Comparison of ENCODE assay signal across 12 mouse cellular contexts in the genomic region with DNA sequence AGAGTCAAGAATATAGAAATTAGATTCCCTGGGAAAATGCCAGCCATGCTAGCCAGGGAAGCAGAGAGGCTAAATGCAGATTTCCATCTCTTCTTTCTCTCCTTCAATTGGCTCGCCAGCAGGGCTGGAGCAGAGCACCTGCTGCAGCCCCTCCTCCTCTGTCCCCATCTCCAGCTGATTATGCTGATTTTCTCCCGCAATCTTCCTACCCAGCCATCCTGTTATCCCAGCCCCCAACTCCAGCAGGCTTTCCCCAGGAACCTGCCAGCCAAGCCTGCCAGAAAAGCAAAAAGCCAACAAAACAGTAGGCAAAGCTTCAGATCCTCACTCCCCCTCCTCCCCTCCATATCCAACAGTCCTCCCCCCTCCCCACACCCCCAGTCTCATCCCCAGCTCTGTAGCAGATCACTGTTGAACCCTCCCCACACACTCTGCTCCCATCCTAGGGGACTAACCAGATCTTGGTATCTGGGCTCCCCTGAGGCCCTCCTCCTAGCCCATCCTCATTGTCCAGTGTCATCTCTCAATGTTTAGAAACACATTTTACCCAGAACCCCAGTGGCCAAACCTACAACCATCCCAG. TPM values are rescaled to one million over a fixed set of nuclear protein-coding genes. Genes with fewer than 3 reads are reported as not detected.
DNase-seq lines count a peak whose midpoint lies in the region; ATAC-seq and TF ChIP-seq lines count a peak whose summit lies in the region.
"Had no signal": no experiment of that assay in that cellular context is flagged by ENCODE, and none has a peak within 500 bp of the region (broad histone marks: within the 10 kb centered on the region; RNA-seq: fewer than 3 reads in every experiment).

No protein-coding gene starts in this region.

- TF ChIP-seq POLR2A in lung, adult 2 months (IDR thresholded peaks at IDR 0.05; ENCODE audit: borderline replicate concordance, extremely low read depth, low read depth, low read length), result no peak

- no peaks in the 10 kb centered on the region for H3K9me3 ChIP-seq in hindbrain, embryonic 14.5 days (ENCODE audit: control insufficient read depth, low read length)
- H3K9me3 ChIP-seq in midbrain, embryonic 10.5 days (replicated peaks), result no peaks in the 10 kb centered on the region
- H3K9me3 ChIP-seq: liver, embryonic 15.5 days; stomach, embryonic 15.5 days had no signal

- peak overlapping the region; percentile 40 for H3K27ac ChIP-seq in hindbrain, embryonic 14.5 days
- peak overlapping the region; percentile 71 for H3K27ac ChIP-seq in midbrain, embryonic 10.5 days (replicated peaks)
- H3K27ac ChIP-seq in gastrocnemius, adult 2 months, result no peak overlapping the region
- H3K27ac ChIP-seq: liver, embryonic 15.5 days; stomach, embryonic 15.5 days had no signal

- H3K36me3 ChIP-seq in hindbrain, embryonic 14.5 days (replicated peaks; ENCODE audit: control insufficient read depth, insufficient read depth), result no peaks in the 10 kb centered on the region
- no peaks in the 10 kb centered on the region for H3K36me3 ChIP-seq in midbrain, embryonic 10.5 days
- H3K36me3 ChIP-seq: liver, embryonic 15.5 days; stomach, embryonic 15.5 days had no signal

- no peak overlapping the region for H3K4me2 ChIP-seq in hindbrain, embryonic 14.5 days (replicated peaks)
- H3K4me2 ChIP-seq: liver, embryonic 15.5 days; stomach, embryonic 15.5 days had no signal

- no peak overlapping the region for H3K4me3 ChIP-seq in hindbrain, embryonic 14.5 days (replicated peaks; ENCODE audit: low read length)
- H3K4me3 ChIP-seq in midbrain, embryonic 10.5 days, result no peak overlapping the region
- no peak overlapping the region for H3K4me3 ChIP-seq in lung, adult 2 months (replicated peaks; ENCODE audit: extremely low read depth, low read depth, low read length)
- no peak overlapping the region for H3K4me3 ChIP-seq in gastrocnemius, adult 2 months
- H3K4me3 ChIP-seq: liver, embryonic 15.5 days; myocyte; stomach, embryonic 15.5 days had no signal

- peak; percentile 33 for DNase-seq in right cerebral cortex, adult 18-20 months
- no peak for DNase-seq in right cerebral cortex, postnatal 36 days (ENCODE audit: low spot score in 2 of 2)
- peak; percentile 73 for DNase-seq in hindbrain, embryonic 14.5 days (ENCODE audit: low spot score)
- DNase-seq in midbrain, embryonic 10.5 days (ENCODE audit: low spot score), result peak; percentile 33
- DNase-seq in lung, adult 2 months, result no peak
- no peak for DNase-seq in gastrocnemius, adult 8-10 months (ENCODE audit: low spot score in 2 of 2)
- no peak for DNase-seq in gastrocnemius, adult 2 months
- DNase-seq: kidney, postnatal 25 days had no signal

- peaks cover 7% of the 10 kb centered on the region for H3K4me1 ChIP-seq in hindbrain, embryonic 14.5 days (replicated peaks; ENCODE audit: control insufficient read depth, insufficient read depth, low read length)
- peaks cover 4% of the 10 kb centered on the region; the same call in 1 of the 2 replicates for H3K4me1 ChIP-seq in midbrain, embryonic 10.5 days
- no peaks in the 10 kb centered on the region for H3K4me1 ChIP-seq in lung, adult 2 months (ENCODE audit: control insufficient read depth, insufficient read depth, low read length)
- H3K4me1 ChIP-seq: liver, embryonic 15.5 days; stomach, embryonic 15.5 days had no signal

- intact Hi-C loops in gastrocnemius, adult 2 months (cut with DNase I), result no loop called here

- no peaks in the 10 kb centered on the region for H3K27me3 ChIP-seq in hindbrain, embryonic 14.5 days (ENCODE audit: control insufficient read depth, insufficient read depth, low read length)
- no peaks in the 10 kb centered on the region for H3K27me3 ChIP-seq in midbrain, embryonic 10.5 days (ENCODE audit: low read depth, poor library complexity, severe bottlenecking)
- H3K27me3 ChIP-seq: liver, embryonic 15.5 days; stomach, embryonic 15.5 days had no signal

- TF ChIP-seq CTCF in lung, adult 2 months (IDR thresholded peaks at IDR 0.05; ENCODE audit: insufficient read depth, low read length), result no peak
- no peak for TF ChIP-seq CTCF in gastrocnemius, adult 2 months (IDR thresholded peaks at IDR 0.05)

- no peak overlapping the region for H3K9ac ChIP-seq in hindbrain, embryonic 14.5 days
- H3K9ac ChIP-seq: liver, embryonic 15.5 days; stomach, embryonic 15.5 days had no signal

- 6% methylated on average over 2 of the region's 2 CpGs for WGBS in hindbrain, embryonic 14.5 days
- WGBS in midbrain, embryonic 10.5 days, result 5% methylated on average over 2 of the region's 2 CpGs
- WGBS in lung, adult 2 months, result 42% methylated on average over 2 of the region's 2 CpGs

- ATAC-seq in hindbrain, embryonic 14.5 days (ENCODE audit: low FRiP score), result peak; percentile 89
- no peak for ATAC-seq in inflammation-experienced regulatory T-cells, adult 6 months

RNA-seq across cellular contexts. Expression of a gene that starts 15.7 kb away (rescaled TPM):
- polyA plus RNA-seq in hindbrain, embryonic 14.5 days (2014; fragmentation: Nextera tagmentation; extraction: Ambion mirVana), result 87.4 and 88.8 TPM in 2 replicates
- polyA plus RNA-seq in midbrain, embryonic 10.5 days (2016; fragmentation: Nextera tagmentation; extraction: Ambion mirVana), result 19.0 and 28.6 TPM in 2 replicates
- 1 to 10 TPM; 1.4 to 1.9 (median 1.5) TPM for polyA plus RNA-seq in inflammation-experienced regulatory T-cells, adult 6 months (2017; shearing (Covaris generic))
- polyA plus RNA-seq in lung, adult 2 months (2012; rRNA removed), result 3.5 and 4.0 TPM in 2 replicates
- total RNA-seq in gastrocnemius, adult 8-10 months (2022), result under 1 TPM; 0.27 to 0.58 (median 0.41) TPM
- total RNA-seq in gastrocnemius, adult 2 months (2021), result 1 to 10 TPM in 1 of 2 experiments, under 1 TPM in 1; 0.64 to 1.4 TPM

Comparison
In these comparisons a context has a peak if more than half of its experiments do, and no peak if none do; other contexts are left out.
1. DNase-seq: peak in right cerebral cortex, adult 18-20 months (single experiment), hindbrain, embryonic 14.5 days (single experiment) and midbrain, embryonic 10.5 days (single experiment); none in right cerebral cortex, postnatal 36 days (0 of 2), lung, adult 2 months (single experiment), gastrocnemius, adult 8-10 months (0 of 2) and gastrocnemius, adult 2 months (single experiment).